Mouse (Mus musculus): Measurements from ENCODE around the gene Klhdc7b. TPM values are rescaled to one million over a fixed set of nuclear protein-coding genes. Genes with fewer than 3 reads are reported as not detected.

The Klhdc7b gene
- under 1 TPM; 0.13 to 0.83 TPM for polyA plus RNA-seq (2017; shearing (Covaris generic))

DNA sequence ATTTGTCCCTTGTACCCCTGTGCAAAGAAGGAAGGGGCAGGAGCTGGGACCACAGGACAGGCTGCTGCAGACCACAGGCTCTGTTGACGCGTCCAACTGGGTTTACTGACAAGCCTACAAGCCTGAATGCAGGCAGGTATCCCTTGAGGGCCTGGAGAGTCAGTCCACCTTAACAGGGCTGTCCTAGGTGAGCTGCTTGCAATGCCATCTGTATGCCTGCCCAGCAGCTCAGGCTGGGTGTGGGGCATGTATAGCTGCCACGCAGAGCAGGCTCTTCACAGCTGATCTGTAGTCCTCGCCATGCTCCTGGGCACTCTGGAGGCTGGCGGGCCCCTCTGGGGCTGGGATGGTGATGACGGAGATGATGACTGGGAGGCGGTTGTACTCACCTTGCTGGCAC, at the start of gene Klhdc7b:
Gene Klhdc7b (plus strand): TSS at position 301 of the 400 bp plus-strand sequence.

GRCm38 (mm10) chr15:89355241-89356187, 29.2 kb upstream of the Klhdc7b start, which contains the start of the genes Lmf2 and Ncaph2:
TSS of gene Lmf2 (minus strand) at chr15:89355659.
TSS of gene Ncaph2 (plus strand) at chr15:89355719.

GRCm38 (mm10) chr15:89373762-89374248, 10.9 kb upstream of the Klhdc7b start, which contains the start of gene Sco2:
TSS of gene Sco2 (minus strand) at chr15:89373846.

GRCm38 (mm10) chr15:89376957-89377356, 7.8 kb upstream of the Klhdc7b start, which contains the start of gene Tymp:
TSS of gene Tymp (minus strand) at chr15:89377039.

DNA sequence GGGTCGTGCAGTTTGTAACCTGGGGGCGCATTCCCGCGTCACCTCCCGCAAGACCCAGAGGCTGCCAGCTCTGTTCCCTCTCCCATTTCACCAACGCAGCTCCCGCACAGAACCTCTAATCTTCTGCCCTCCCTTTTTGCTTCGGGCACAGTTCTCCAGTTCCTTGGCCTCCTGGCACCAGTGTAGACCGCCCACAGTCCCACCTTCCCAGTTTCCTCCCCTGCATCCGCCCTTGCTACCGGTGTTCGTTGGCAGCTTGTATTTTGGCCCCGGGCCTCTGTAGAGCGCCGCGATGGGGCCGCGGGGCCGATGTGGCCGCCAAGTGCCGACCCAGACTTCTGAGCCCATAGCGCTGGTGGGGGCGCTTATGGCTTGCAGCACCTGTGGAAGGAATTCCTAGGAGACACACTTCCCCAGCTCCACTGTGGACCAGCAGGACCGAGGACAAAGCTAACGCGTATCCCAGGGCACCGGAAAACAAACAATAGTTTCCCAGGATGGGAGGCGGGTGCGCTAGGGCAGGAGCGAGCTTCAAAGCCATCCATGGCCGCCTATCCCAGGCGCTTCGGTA, 5.8 kb upstream of the Klhdc7b start, which contains the start of gene Odf3b:
Gene Odf3b (minus strand): TSS at position 452 of the 571 bp plus-strand sequence.

GRCm38 (mm10) chr15:89410118-89410517, 25.4 kb downstream of the Klhdc7b start, which contains the start of gene Syce3:
TSS of gene Syce3 (minus strand) at chr15:89410503.

GRCm38 (mm10) chr15:89425711-89426121, 41.0 kb downstream of the Klhdc7b start, which contains the start of gene Cpt1b:
TSS of gene Cpt1b (minus strand) at chr15:89425863.

DNA sequence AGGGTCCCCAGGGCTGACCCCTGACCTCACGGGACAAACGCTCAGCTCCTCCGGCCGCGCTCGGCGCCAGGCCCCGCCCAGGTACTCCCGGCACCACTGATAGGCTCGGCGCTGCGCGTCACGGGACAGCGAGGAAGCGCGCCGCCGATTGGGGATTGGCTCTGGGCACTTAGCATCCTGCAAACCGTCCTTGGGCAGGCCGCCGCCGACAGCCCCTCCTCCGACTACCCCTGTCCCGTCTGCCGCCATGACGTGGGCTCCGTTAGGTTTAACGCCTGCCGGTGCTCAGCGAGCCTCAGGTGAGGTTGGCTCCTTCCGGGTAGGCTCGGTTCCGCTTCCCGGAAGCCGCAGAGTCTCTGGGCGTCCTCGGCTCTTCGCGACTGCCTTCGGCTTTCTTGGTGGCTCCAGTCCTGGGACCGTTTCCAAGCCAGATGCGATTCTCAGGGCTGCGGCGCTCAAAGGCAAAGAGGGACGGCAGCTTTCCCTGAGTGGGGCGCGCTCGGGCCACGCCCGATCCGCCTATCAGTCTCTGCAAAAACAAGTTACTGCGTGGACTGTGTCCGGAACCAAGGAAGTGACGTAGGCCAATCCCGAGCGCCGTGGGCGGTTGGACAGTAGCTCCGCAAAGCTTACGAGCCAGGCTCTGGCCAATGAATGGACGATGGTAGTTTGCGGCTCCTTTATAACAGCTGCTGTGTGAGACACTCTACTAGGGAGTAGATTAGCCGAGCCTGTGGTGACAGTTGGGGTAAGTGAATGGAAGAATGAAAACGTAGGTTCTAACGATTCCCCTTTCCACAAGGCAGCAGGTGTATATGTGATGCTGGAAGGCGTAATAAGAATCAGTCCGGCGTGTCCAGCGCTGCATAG, 44.9 kb downstream of the Klhdc7b start, which contains the start of the genes C730034F03Rik, Gm44502 and Chkb:
Gene C730034F03Rik (plus strand): TSS at position 238 of the 870 bp plus-strand sequence.
Gene Gm44502 (minus strand): TSS at position 345 of the 870 bp plus-strand sequence.
Gene Chkb (minus strand): TSS at position 557 of the 870 bp plus-strand sequence.

Other genes starting within 250 kb of the Klhdc7b start
- 10 to 100 TPM in 1 of 2 experiments, 1 to 10 TPM in 1; 8.4 to 18.8 TPM for gene Mapk12, start 244.2 kb upstream of the Klhdc7b start, polyA plus RNA-seq (2017; shearing (Covaris generic))
- 100 to 1,000 TPM in 1 of 2 experiments, 10 to 100 TPM in 1; 50.7 to 111 TPM for gene Mapk11, start 235.3 kb upstream of the Klhdc7b start, polyA plus RNA-seq (2017; shearing (Covaris generic))
- gene Plxnb2, start 204.1 kb upstream of the Klhdc7b start, polyA plus RNA-seq (2017; shearing (Covaris generic)): 1 to 10 TPM; 2.3 to 6.2 TPM
- gene Dennd6b, start 188.4 kb upstream of the Klhdc7b start, polyA plus RNA-seq (2017; shearing (Covaris generic)): 10 to 100 TPM; 36.9 to 42.4 TPM
- gene Ppp6r2, start 173.4 kb upstream of the Klhdc7b start, polyA plus RNA-seq (2017; shearing (Covaris generic)): 10 to 100 TPM; 19.8 to 22.8 TPM
- gene Sbf1, start 69.6 kb upstream of the Klhdc7b start, polyA plus RNA-seq (2017; shearing (Covaris generic)): 100 to 1,000 TPM; 183 to 186 TPM
- not detected for gene Adm2, start 62.2 kb upstream of the Klhdc7b start, polyA plus RNA-seq (2017; shearing (Covaris generic))
- gene Miox, start 50.5 kb upstream of the Klhdc7b start, polyA plus RNA-seq (2017; shearing (Covaris generic)): not detected
- 10 to 100 TPM; 57.0 to 69.5 TPM for gene Lmf2, start 29.3 kb upstream of the Klhdc7b start, polyA plus RNA-seq (2017; shearing (Covaris generic))
- gene Ncaph2, start 29.2 kb upstream of the Klhdc7b start, polyA plus RNA-seq (2017; shearing (Covaris generic)): 100 to 1,000 TPM; 139 to 146 TPM
- 10 to 100 TPM in 1 of 2 experiments, 1 to 10 TPM in 1; 7.7 to 19.2 TPM for gene Sco2, start 11.1 kb upstream of the Klhdc7b start, polyA plus RNA-seq (2017; shearing (Covaris generic))
- gene Tymp, start 7.9 kb upstream of the Klhdc7b start, polyA plus RNA-seq (2017; shearing (Covaris generic)): 1 to 10 TPM; 1.5 to 1.8 TPM
- gene Odf3b, start 5.6 kb upstream of the Klhdc7b start, polyA plus RNA-seq (2017; shearing (Covaris generic)): 1 to 10 TPM in 1 of 2 experiments, under 1 TPM in 1; 0.71 to 1.4 TPM
- gene Syce3, start 25.6 kb downstream of the Klhdc7b start, polyA plus RNA-seq (2017; shearing (Covaris generic)): under 1 TPM in 1 of 2 experiments, not detected in 1; 0.62 TPM
- 1 to 10 TPM in 1 of 2 experiments, under 1 TPM in 1; 0.64 to 1.6 TPM for gene Cpt1b, start 40.9 kb downstream of the Klhdc7b start, polyA plus RNA-seq (2017; shearing (Covaris generic))
- 1 to 10 TPM; 3.3 to 6.9 TPM for gene C730034F03Rik, start 44.7 kb downstream of the Klhdc7b start, polyA plus RNA-seq (2017; shearing (Covaris generic))
- gene Gm44502, start 44.8 kb downstream of the Klhdc7b start, polyA plus RNA-seq (2017; shearing (Covaris generic)): not detected
- gene Chkb, start 45.0 kb downstream of the Klhdc7b start, polyA plus RNA-seq (2017; shearing (Covaris generic)): 100 to 1,000 TPM; 103 to 119 TPM
- under 1 TPM; 0.27 to 0.86 TPM for gene Mapk8ip2, start 69.0 kb downstream of the Klhdc7b start, polyA plus RNA-seq (2017; shearing (Covaris generic))
- 10 to 100 TPM; 19.2 to 22.1 TPM for gene Arsa, start 92.5 kb downstream of the Klhdc7b start, polyA plus RNA-seq (2017; shearing (Covaris generic))
- gene Shank3, start 114.7 kb downstream of the Klhdc7b start, polyA plus RNA-seq (2017; shearing (Covaris generic)): under 1 TPM; 0.06 to 0.13 TPM
- not detected for gene Acr, start 183.4 kb downstream of the Klhdc7b start, polyA plus RNA-seq (2017; shearing (Covaris generic))
- gene Rabl2, start 207.0 kb downstream of the Klhdc7b start, polyA plus RNA-seq (2017; shearing (Covaris generic)): 1 to 10 TPM; 1.1 to 2.5 TPM